Mouse (Mus musculus): ENCODE data around the gene Slc6a21.

Gene Slc6a21

DNA sequence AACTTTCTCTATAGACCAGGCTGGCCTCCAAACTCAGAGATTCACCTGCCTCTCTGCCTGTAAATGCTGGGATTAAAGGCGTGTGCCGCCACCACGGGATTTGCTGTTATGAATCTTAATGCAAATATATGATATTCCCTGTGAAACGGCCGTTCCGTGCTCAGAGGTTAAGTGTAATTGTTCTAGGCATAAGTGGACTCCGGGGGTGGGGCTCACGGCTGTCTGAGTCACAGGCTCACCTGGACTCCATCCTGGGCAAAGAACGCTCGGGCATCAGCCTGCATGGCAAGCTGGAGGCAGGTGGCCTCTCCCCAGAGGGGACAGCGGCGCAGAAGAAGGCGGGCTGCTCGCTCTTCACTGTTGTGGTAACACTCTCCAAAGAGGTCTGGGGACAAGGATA is 39.2 kb downstream of the Slc6a21 start:
- DNase-seq (ENCODE audit: low read depth): no peak

DNA sequence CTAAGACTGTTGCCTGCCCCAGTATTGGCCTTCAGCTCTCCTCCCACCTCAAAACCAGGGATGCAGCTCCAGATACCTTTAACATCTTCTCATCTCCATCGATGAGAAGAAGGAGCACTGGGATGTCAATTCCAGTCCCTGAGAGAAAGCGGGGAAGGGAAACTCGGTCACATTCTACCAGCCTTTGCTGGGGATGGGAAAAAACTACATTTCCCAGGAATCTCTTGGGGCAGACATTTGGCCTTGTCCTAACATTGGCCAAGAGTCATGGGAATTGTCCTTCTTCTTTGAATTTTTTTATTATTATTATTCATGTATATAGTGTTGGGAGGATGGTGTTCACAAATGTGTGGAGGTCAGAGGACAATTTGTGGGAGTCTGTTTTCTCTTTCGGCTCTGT is 44.9 kb downstream of the Slc6a21 start:
- DNase-seq (ENCODE audit: low read depth): no peak

DNA sequence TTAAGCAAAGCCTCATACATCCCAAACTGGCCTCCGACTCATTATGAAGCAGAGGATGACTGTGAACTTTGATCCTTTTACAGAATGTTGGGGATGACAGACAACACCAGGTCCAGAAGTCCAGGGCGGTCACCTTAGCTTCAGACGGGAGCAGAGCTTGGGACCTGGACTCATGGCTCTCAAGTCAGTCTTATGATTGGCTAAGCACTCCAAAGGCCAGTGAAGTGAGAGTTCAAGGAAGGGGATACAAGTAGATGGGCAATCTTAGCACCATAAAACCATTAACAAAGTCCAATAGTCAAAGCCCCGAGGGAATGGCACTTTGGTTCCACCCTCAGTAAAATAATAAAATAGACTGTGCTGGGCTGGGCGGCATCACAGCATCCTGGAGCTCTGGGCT is 45.8 kb downstream of the Slc6a21 start:
- DNase-seq (ENCODE audit: low read depth): no peak

DNA sequence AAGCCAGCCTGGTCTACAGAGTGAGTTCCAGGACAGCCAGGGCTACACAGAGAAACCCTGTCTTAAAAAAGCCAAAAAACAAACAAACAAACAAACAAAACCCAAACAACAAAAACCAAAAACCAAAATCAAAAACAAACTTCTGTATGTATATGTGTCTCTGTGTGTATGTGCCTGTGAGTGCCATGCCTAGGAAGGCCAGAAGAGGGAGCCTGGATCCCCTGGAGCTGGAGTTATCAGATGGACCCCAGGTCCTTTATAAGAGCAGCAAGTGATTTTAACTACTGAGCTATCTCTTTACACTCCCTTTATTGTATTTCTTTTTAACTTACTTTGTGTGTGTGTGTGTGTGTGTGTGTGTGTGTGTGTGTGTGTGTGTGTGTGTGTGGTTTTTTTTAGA is 48.5 kb downstream of the Slc6a21 start:
- peak; percentile 33 for DNase-seq (ENCODE audit: low read depth)

DNA sequence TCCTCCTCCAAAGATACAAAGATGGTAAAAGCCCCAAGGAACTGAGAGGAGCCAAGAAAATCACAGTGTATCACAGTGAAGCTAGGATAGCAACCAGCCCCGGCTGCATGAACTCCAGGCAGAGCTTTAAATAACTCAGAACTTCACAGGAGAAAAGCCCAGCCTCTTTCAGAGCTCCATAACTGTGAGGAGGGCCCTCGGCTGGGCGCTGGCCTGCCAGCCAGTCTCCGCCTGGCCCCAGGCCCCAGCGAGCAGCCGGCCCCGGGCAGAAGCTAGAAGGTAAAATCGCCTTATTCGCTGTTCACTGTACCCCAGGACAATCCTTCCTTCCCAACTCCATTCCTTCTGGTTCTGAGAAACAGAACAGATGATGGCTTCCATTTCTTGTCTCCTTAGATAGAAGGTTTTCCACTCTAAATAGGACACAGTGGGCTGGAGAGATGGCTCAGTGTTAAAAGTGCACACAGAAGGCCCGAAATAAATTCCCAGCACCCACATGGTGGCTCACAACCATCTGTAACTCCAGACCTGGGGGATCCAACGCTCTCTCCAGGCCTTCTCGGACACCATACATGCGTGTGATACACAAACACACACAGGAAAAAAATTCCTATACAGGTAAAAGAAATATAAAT is 51.6 kb downstream of the Slc6a21 start:
- DNase-seq (ENCODE audit: low read depth): no peak

DNA sequence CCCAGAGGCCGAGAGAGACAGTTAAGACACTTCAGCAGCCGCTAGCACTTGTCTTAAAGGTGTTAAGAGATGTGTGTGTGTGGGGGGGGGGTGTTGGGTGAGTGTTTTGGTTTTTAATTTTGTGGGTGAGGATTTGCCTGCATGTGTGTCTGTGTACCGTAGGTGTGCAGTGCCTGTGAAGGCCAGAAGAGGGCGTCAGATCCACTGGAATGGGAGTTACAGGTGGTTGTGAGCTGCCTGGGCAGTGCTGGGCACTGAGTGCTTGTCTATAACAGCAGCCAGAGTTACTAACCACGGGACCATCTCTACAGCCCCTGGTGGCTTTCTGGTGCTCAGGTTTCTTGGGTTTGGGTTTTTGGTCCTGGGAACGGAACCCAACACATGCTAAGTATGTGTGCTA is 54.2 kb downstream of the Slc6a21 start:
- DNase-seq (ENCODE audit: low read depth): no peak

DNA sequence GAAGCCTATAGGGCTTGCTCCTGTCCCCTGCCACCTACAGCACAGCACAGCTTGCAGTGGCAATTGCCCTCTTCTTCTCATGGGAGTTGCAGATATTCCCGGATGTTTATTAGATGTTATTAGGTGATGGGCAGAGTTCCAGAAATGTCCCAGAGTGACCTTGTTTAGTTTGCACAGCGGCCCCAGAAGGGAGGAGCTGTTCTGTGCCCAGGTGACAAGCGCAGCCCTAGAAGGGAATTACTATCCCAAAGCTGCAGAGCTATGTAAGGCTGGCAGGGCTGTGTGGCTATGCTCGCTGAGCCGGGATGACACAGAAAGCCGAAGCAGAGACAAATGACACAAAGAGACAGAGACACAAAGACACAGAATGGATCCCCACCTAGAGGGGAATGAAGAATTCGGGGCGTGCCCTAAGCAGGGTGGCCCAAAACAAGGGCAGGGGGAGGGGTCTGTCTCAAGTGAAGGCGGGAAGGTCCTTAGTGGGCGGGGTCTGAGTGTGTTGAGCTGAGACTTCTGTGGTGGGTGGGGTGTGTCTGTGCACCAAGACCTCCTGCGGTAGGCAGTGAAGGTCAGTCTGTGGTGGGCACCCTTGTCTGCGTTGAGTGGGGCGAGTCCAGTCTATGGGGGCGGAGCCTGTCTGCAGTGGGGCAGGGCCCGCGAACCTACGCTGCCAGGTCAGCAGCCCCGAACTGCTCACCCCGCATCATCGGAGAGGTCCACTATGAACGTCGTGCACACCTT is 55.5 kb downstream of the Slc6a21 start:
- peak; percentile 67 for DNase-seq (ENCODE audit: low read depth)

DNA sequence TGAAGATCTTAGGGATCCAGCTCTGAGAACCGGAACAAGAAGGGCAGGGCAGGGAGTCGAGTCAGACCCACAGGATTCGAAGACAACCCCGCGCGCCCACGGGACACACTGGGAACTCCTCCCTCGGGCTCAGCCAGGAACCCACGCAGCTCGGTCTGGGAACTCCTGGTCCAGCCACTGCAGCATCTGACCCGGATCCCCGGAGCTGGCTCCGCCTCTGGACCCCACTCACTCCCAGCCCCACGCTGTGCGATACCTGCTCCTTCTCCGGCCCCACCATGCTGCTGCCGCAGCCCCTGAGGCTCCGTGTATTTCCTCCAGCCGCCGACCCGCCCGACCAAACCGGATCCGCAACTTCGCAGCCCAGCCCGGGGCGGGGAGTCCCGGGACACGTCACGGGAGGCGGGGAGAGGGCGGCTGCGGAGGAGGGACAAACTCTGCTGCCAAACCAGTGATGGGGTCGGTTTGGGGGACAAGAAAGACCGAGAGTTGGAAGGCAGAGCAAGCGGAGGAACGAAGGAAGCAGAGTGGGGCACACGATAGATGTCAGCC is 56.2 kb downstream of the Slc6a21 start, which contains the start of gene Trpm4:
Gene Trpm4, minus strand, starts transcription at position 350 of the 552 bp plus-strand sequence.
- peak; percentile 90 for DNase-seq (ENCODE audit: low read depth)

DNA sequence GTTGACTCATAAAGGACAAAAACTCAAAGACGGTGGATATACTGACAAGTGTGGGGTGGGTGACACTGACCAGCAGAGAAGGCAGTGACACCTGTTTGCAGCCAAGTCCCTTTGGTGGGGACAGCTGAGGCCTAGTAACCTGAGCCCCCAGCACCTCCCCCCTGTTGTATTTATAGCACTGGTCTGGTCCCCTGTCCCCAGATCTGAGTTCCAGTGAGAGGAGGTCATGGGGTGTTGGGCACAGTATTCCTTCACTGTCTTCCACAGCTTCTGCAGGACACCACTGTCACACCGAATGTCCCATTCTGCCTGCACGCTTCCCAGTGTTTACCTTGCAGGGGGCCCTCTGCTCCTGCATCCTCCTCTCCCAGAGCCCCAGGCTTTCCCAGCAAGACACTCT is 57.3 kb downstream of the Slc6a21 start:
- no peak for DNase-seq (ENCODE audit: low read depth)

DNA sequence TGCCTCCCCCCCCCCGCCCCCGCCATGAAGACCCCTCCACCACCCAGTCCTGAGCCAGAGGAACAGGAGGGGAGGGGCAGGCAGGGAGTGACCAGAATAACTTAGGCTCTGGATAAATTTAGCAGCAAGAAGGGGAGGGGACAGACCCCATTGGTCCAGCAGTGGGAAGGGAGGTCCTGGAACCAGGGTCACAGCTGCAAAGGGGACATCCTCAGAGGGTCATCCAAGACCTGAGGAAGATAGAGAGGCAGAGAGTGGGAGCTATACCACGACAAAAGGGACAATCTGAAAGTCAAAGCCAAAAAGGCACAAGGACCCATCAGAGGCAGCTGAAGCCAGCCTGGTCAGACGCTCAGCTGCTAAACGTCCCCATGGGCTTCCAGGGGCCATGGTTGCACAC is 57.7 kb downstream of the Slc6a21 start, which contains the start of gene Hrc:
Gene Hrc, plus strand, starts transcription at position 235 of the 400 bp plus-strand sequence.
- no peak for DNase-seq (ENCODE audit: low read depth)

DNA sequence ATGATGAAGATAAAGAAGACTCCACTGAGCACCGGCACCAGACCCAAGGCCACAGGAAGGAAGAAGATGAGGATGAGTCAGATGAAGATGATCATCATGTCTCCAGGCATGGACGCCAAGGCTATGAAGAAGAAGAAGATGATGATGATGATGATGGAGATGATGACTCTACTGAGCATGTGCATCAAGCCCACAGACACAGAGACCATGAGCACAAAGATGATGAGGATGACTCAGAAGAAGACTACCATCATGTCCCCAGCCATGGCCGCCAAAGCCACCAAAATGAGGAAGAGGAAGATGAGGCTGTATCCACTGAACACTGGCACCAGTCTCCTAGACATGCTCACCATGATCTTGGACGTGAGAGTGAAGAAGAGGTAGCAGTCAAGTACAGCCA is 59.0 kb downstream of the Slc6a21 start:
- DNase-seq (ENCODE audit: low read depth): no peak

DNA sequence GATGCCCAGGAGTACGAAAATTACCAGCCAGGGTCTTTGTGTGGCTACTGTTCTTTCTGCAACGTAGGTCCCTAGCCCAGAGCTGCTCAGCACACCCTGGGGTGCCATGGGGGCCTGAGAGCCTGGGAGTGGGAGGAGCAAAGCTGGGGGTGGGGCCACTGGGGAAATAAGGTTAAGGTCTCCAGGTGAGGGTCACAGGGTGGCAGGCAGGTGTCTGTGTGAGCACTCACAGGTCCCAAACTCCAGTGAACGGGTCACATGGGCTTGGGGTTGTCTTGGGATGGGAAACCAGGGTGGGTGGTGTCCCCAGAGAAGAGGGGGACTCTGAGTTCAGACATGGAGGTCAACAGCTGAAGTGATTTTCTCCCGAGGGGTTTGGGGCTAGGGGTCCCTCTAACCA is 60.2 kb downstream of the Slc6a21 start:
- no peak for DNase-seq (ENCODE audit: low read depth)

DNA sequence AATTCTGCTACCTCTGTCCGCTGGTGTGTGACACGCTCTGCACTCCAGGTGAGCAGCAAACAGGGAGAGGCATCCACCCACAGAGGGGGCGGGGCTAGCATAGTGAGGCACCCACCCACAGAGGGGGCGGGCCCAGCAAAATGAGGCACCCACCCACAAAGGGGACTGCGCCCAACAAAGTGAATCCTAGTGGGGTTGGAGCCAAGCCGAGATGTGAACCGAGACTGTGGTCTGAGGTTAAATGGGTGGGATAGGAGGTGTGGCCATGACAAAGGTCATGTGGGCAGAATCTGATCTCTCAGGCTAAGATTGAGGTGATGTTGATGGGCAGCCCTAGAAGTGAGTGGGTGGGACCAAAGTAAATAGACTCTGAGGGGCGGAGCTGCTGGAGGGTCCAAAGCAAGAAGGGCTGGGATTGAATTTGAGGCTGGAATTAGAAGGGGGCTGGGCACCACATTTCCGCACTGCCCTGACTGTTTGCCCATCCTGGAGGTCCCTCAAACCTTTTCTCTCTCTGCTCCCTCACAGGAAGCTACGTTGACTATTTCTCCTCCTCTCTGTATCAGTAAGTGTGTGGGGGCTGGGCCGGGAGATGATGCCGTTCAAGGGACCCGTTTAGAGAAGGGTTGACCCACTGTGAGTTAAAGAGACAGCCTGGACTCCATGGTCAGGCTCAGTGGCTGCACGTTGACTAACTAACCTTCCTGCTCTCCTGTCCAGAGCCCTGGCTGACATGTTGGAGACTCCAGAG is 61.0 kb downstream of the Slc6a21 start:
- DNase-seq (ENCODE audit: low read depth): no peak

Data from NIH3T3 (cell line).